Comparison of ENCODE assay signal across 9 mouse cellular contexts in the genomic region with DNA sequence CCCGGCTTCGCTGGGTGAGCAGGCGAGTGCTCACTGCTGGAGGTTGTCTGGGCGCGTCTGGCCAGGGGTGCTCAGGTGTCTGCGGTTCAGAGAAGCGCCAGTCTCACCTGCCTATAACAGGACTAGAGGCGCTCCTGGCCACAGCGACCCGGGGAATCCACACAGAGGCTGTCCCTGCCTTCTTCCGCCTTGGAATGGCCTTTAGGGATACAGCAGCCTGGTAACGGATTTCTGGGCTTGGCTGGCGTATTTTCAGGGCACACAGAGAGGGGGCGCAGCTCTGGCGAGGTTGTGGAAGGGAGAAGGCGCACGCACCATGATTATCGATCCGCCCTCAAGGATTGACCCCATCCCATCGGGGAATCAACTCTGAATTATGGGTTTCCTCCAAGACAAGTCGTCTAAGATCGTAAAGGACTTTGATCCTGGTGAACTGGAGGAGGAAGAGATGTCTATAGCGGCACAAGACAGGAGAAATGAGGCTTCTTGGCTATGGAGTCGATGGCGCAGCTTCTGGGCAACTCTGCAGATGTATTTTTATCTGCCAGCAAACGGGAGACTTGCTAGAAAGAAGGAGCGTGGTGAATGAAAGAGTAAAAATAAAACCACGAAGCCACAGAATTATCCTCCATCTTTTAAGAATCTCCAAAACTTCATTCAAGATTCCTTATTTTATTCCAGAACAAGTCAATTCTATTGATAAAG. TPM values are rescaled to one million over a fixed set of nuclear protein-coding genes. Genes with fewer than 3 reads are reported as not detected.
A peak's percentile ranks its signal among the peaks of the same experiment; 100 is the strongest.
DNase-seq lines count a peak whose midpoint lies in the region; ATAC-seq and TF ChIP-seq lines count a peak whose summit lies in the region.
"Had no signal": no experiment of that assay in that cellular context is flagged by ENCODE, and none has a peak within 500 bp of the region (broad histone marks: within the 10 kb centered on the region; RNA-seq: fewer than 3 reads in every experiment).

No protein-coding gene starts in this region.

- intact Hi-C loops in left cerebral cortex, postnatal 36 days (cut with DNase I): no loop called here

- peak; percentile 32 for TF ChIP-seq CTCF in E14TG2a.4 (conservative IDR thresholded peaks at IDR 0.05; ENCODE audit: low read length)

- no peak overlapping the region for H3K27ac ChIP-seq in forebrain, embryonic 10.5 days
- no peak overlapping the region for H3K27ac ChIP-seq in midbrain, embryonic 16.5 days (ENCODE audit: low read length)

- H3K9me3 ChIP-seq in E14TG2a.4 (ENCODE audit: low read length): no peaks in the 10 kb centered on the region
- H3K9me3 ChIP-seq in forebrain, embryonic 10.5 days: no peaks in the 10 kb centered on the region
- no peaks in the 10 kb centered on the region for H3K9me3 ChIP-seq in midbrain, embryonic 16.5 days (replicated peaks; ENCODE audit: control insufficient read depth, low read length, poor library complexity, severe bottlenecking)

- H3K9ac ChIP-seq in midbrain, embryonic 16.5 days (ENCODE audit: low read depth, low read length): peak overlapping the region; percentile 40; the same call in 1 of the 2 replicates

- peak; percentile 69 for ATAC-seq in frontal cortex, adult (ENCODE audit: low TSS enrichment)
- 0 out of 2 replicates have a peak, but pooled peaks have one; percentile 31 for ATAC-seq in midbrain, embryonic 16.5 days
- ATAC-seq in cerebellum, adult (ENCODE audit: insufficient number of reproducible peaks, low FRiP score, low TSS enrichment): no peak

- peak overlapping the region; percentile 71 for H3K4me3 ChIP-seq in E14TG2a.4 (replicated peaks; ENCODE audit: low read length)
- peak overlapping the region; percentile 55 for H3K4me3 ChIP-seq in forebrain, embryonic 10.5 days
- peak overlapping the region; percentile 29 for H3K4me3 ChIP-seq in midbrain, embryonic 16.5 days (ENCODE audit: low read depth, low read length)
- H3K4me3 ChIP-seq: erythroblast, embryonic 14.5 days had no signal

- H3K36me3 ChIP-seq in E14TG2a.4 (ENCODE audit: insufficient read depth, low read length): no peaks in the 10 kb centered on the region
- H3K36me3 ChIP-seq in forebrain, embryonic 10.5 days (replicated peaks): no peaks in the 10 kb centered on the region
- H3K36me3 ChIP-seq in midbrain, embryonic 16.5 days (ENCODE audit: control insufficient read depth, insufficient read depth, low read length): no peaks in the 10 kb centered on the region

- no peak for DNase-seq in frontal cortex, postnatal 14 days (ENCODE audit: low spot score in 2 of 2)
- DNase-seq in forebrain, embryonic 10.5 days (ENCODE audit: extremely low spot score, low spot score): peak; percentile 51
- DNase-seq in left cerebral cortex, postnatal 36 days (ENCODE audit: low spot score in 2 of 2): peak; percentile 45 to 61
- no peak for DNase-seq in thymus, postnatal 0 days (ENCODE audit: low spot score)

- 8% methylated on average over 28 of the region's 28 CpGs for WGBS in forebrain, embryonic 10.5 days
- WGBS in midbrain, embryonic 16.5 days: 6% methylated on average over 28 of the region's 28 CpGs

- peaks cover 68% of the 10 kb centered on the region for H3K27me3 ChIP-seq in E14TG2a.4 (ENCODE audit: insufficient read depth, low read length)
- peaks cover 80% of the 10 kb centered on the region for H3K27me3 ChIP-seq in forebrain, embryonic 10.5 days (ENCODE audit: poor library complexity, severe bottlenecking)
- H3K27me3 ChIP-seq in midbrain, embryonic 16.5 days (ENCODE audit: control insufficient read depth, insufficient read depth, low read depth, low read length): peaks cover 40% of the 10 kb centered on the region

- H3K4me2 ChIP-seq in midbrain, embryonic 16.5 days (ENCODE audit: low read length): peak overlapping the region; percentile 92

- peaks cover 40% of the 10 kb centered on the region for H3K4me1 ChIP-seq in E14TG2a.4 (replicated peaks; ENCODE audit: low read depth, low read length)
- peaks cover 40% of the 10 kb centered on the region for H3K4me1 ChIP-seq in forebrain, embryonic 10.5 days
- H3K4me1 ChIP-seq in midbrain, embryonic 16.5 days (ENCODE audit: control insufficient read depth, insufficient read depth, low read length): peaks cover 28% of the 10 kb centered on the region

RNA-seq across cellular contexts. Expression of a gene that starts 1.3 kb away (rescaled TPM):
- 0.20 and 0.36 TPM in 2 replicates for polyA plus RNA-seq in forebrain, embryonic 10.5 days (2016; fragmentation: Nextera tagmentation; extraction: Ambion mirVana)
- total RNA-seq in left cerebral cortex, postnatal 36 days (2021): 10 to 100 TPM in 1 of 2 experiments, 1 to 10 TPM in 1; 6.9 to 10.8 TPM
- polyA plus RNA-seq in midbrain, embryonic 16.5 days (2015; fragmentation: Nextera tagmentation; extraction: Ambion mirVana): not detected in 2 replicates
- 0.13 and 0.31 TPM in 2 replicates for polyA plus RNA-seq in thymus, postnatal 0 days (2015; fragmentation: Nextera tagmentation; extraction: Ambion mirVana)
- polyA plus RNA-seq: erythroblast, embryonic 14.5 days had no signal

RNA-seq across cellular contexts. Expression of a gene that starts 35.5 kb away (rescaled TPM):
- 64.7 and 65.7 TPM in 2 replicates for polyA plus RNA-seq in forebrain, embryonic 10.5 days (2016; fragmentation: Nextera tagmentation; extraction: Ambion mirVana)
- total RNA-seq in left cerebral cortex, postnatal 36 days (2021): 10 to 100 TPM; 35.6 to 39.5 TPM
- polyA plus RNA-seq in midbrain, embryonic 16.5 days (2015; fragmentation: Nextera tagmentation; extraction: Ambion mirVana): 26.4 and 26.9 TPM in 2 replicates
- 29.0 and 31.5 TPM in 2 replicates for polyA plus RNA-seq in thymus, postnatal 0 days (2015; fragmentation: Nextera tagmentation; extraction: Ambion mirVana)

RNA-seq across cellular contexts. Expression of a gene that starts 35.5 kb away (rescaled TPM):
- 0.81 TPM in 1 of 2 replicates, not detected in the other for polyA plus RNA-seq in forebrain, embryonic 10.5 days (2016; fragmentation: Nextera tagmentation; extraction: Ambion mirVana)
- 1 to 10 TPM; 7.3 to 8.1 TPM for total RNA-seq in left cerebral cortex, postnatal 36 days (2021)
- polyA plus RNA-seq in midbrain, embryonic 16.5 days (2015; fragmentation: Nextera tagmentation; extraction: Ambion mirVana): 3.3 TPM in 1 of 2 replicates, not detected in the other
- polyA plus RNA-seq in thymus, postnatal 0 days (2015; fragmentation: Nextera tagmentation; extraction: Ambion mirVana): 1.8 and 3.8 TPM in 2 replicates

Comparison
In these comparisons a context has a peak if more than half of its experiments do, and no peak if none do; other contexts are left out.
1. DNase-seq: peak in forebrain, embryonic 10.5 days (single experiment) and left cerebral cortex, postnatal 36 days (2 of 2); none in frontal cortex, postnatal 14 days (0 of 2) and thymus, postnatal 0 days (single experiment).
2. Peak in every context shown above with its lines, with median percentiles within 50 percentile points of each other: H3K4me3 ChIP-seq.